Mouse (Mus musculus) MEL (cell line): ENCODE data around the gene Hnrnph3. TPM values are rescaled to one million over a fixed set of nuclear protein-coding genes. Genes with fewer than 3 reads are reported as not detected.

Experiments used
- DNase-seq: peaks from one replicate; pipeline ENCODE4 v3.0.0; 2011; ENCODE audit warnings: low read depth, low spot score
- H3K27ac ChIP-seq: 2 replicates; pipeline ENCODE4 v1.5.1; 2012; ENCODE audit warnings: low read depth, mild to moderate bottlenecking, control low read depth, low read length, moderate library complexity; ENCODE audit not compliant: control insufficient read depth
- H3K27me3 ChIP-seq, 2 experiments: fragments of 150-350 bp in 1 of 2; sonication (generic) in 1 of 2; 2 replicates each; pipeline ENCODE4 v1.6.1; 2012; ENCODE audit warnings: low read length in 2 of 2, mild to moderate bottlenecking in 2 of 2, improper control_type of control experiment in 1 of 2, moderate library complexity in 1 of 2; ENCODE audit not compliant: insufficient read depth in 2 of 2, control insufficient read depth in 1 of 2
- H3K36me3 ChIP-seq, 2 experiments: 2 replicates each; pipeline ENCODE4 v1.6.1; 2012 to 2014; ENCODE audit warnings: low read length in 2 of 2, improper control_type of control experiment in 1 of 2, inconsistent platforms in 1 of 2, mild to moderate bottlenecking in 1 of 2; ENCODE audit not compliant: insufficient read depth in 2 of 2, control insufficient read depth in 1 of 2
- H3K4me1 ChIP-seq, 2 experiments: fragments of 150-350 bp in 1 of 2; sonication (generic) in 1 of 2; 2 replicates each; pipeline ENCODE4 v1.6.1; 2012; ENCODE audit warnings: low read length in 2 of 2, improper control_type of control experiment in 1 of 2, mild to moderate bottlenecking in 1 of 2; ENCODE audit not compliant: insufficient read depth in 2 of 2, control insufficient read depth in 1 of 2
- H3K4me3 ChIP-seq, 2 experiments: fragments of 150-350 bp in 1 of 2; sonication (generic) in 1 of 2; 2 replicates each; pipeline ENCODE4 v1.5.1; 2012; ENCODE audit warnings: low read depth in 2 of 2, low read length in 2 of 2, mild to moderate bottlenecking in 2 of 2, moderate library complexity in 2 of 2, control low read depth in 1 of 2, improper control_type of control experiment in 1 of 2; ENCODE audit not compliant: control insufficient read depth in 1 of 2, insufficient read depth in 1 of 2
- H3K79me2 ChIP-seq: 2 replicates; pipeline ENCODE4 v1.6.1; 2012; ENCODE audit warnings: mild to moderate bottlenecking, low read length, moderate library complexity; ENCODE audit not compliant: control insufficient read depth, poor library complexity, insufficient read depth
- H3K9ac ChIP-seq: 2 replicates; pipeline ENCODE4 v1.6.1; 2012; ENCODE audit warnings: low read depth, mild to moderate bottlenecking, control low read depth, low read length, moderate library complexity; ENCODE audit not compliant: control insufficient read depth, poor library complexity, severe bottlenecking
- H3K9me3 ChIP-seq: fragments of 150-350 bp; sonication (generic); replicated peaks from 2 replicates; pipeline ENCODE4 v1.6.1; 2012; ENCODE audit warnings: mild to moderate bottlenecking, low read length, improper control_type of control experiment, moderate library complexity; ENCODE audit not compliant: insufficient read depth
- CHD2 ChIP-seq: IDR thresholded peaks from 2 replicates; pipeline ENCODE4 v1.6.1; 2011; ENCODE audit warnings: low read length, improper control_type of control experiment
- CTCF ChIP-seq, 3 experiments: IDR thresholded peaks in 2 of 3; conservative IDR thresholded peaks in 1 of 3; 2 replicates each; pipeline ENCODE4 v1.5.1; 2011 to 2012; ENCODE audit warnings: low read length in 3 of 3, low read depth in 2 of 3, mild to moderate bottlenecking in 2 of 3, improper control_type of control experiment in 1 of 3, inconsistent platforms in 1 of 3, mixed read lengths in 1 of 3, moderate library complexity in 1 of 3; ENCODE audit not compliant: control insufficient read depth in 1 of 3, insufficient read depth in 1 of 3, poor library complexity in 1 of 3, severe bottlenecking in 1 of 3
- E2F4 ChIP-seq: IDR thresholded peaks from 2 replicates; pipeline ENCODE4 v1.6.1; 2011; ENCODE audit warnings: low read depth, low read length, improper control_type of control experiment, borderline replicate concordance
- EP300 ChIP-seq, 2 experiments: IDR thresholded peaks; 2 replicates each; pipeline ENCODE4 v1.6.1; 2011; ENCODE audit warnings: improper control_type of control experiment in 2 of 2, low read length in 2 of 2, low read depth in 1 of 2, mild to moderate bottlenecking in 1 of 2
- ETS1 ChIP-seq: IDR thresholded peaks from 2 replicates; pipeline ENCODE4 v1.6.1; 2012; ENCODE audit warnings: low read depth, mild to moderate bottlenecking, inconsistent platforms, low read length, improper control_type of control experiment, moderate library complexity
- JUND ChIP-seq: IDR thresholded peaks from 2 replicates; pipeline ENCODE4 v1.6.1; 2011; ENCODE audit warnings: low read depth, mild to moderate bottlenecking, improper control_type of control experiment, low read length
- MEF2A ChIP-seq: IDR thresholded peaks from 2 replicates; pipeline ENCODE4 v1.6.1; 2014; ENCODE audit warnings: low read depth, mild to moderate bottlenecking, inconsistent platforms, low read length, improper control_type of control experiment; ENCODE audit not compliant: poor library complexity, insufficient replicate concordance, severe bottlenecking; ENCODE audit errors: extremely low read depth
- NRF1 ChIP-seq: IDR thresholded peaks from 2 replicates; pipeline ENCODE4 v1.6.1; 2014; ENCODE audit warnings: low read depth, mild to moderate bottlenecking, inconsistent platforms, low read length, improper control_type of control experiment, moderate library complexity; ENCODE audit not compliant: poor library complexity, insufficient read depth, severe bottlenecking
- POLR2A ChIP-seq, 2 experiments: IDR thresholded peaks; 2 replicates each; pipeline ENCODE4 v1.6.1; 2011 to 2012; ENCODE audit warnings: low read length in 2 of 2, mild to moderate bottlenecking in 2 of 2, control low read depth in 1 of 2, improper control_type of control experiment in 1 of 2, low read depth in 1 of 2, moderate library complexity in 1 of 2; ENCODE audit not compliant: control insufficient read depth in 1 of 2, insufficient read depth in 1 of 2, poor library complexity in 1 of 2
- POLR2AphosphoS2 ChIP-seq: IDR thresholded peaks from 2 replicates; pipeline ENCODE4 v1.6.1; 2011; ENCODE audit warnings: low read length, improper control_type of control experiment
- POLR2AphosphoS5 ChIP-seq: IDR thresholded peaks from 2 replicates; pipeline ENCODE4 v1.6.1; 2012; ENCODE audit warnings: low read depth, borderline replicate concordance, mild to moderate bottlenecking, inconsistent platforms, low read length, moderate library complexity, mixed read lengths
- RAD21 ChIP-seq: IDR thresholded peaks from 2 replicates; pipeline ENCODE4 v1.6.1; 2011; ENCODE audit warnings: mild to moderate bottlenecking, low read depth, low read length, improper control_type of control experiment
- RCOR1 ChIP-seq: IDR thresholded peaks from 2 replicates; pipeline ENCODE4 v1.6.1; 2012; ENCODE audit warnings: low read depth, mild to moderate bottlenecking, inconsistent platforms, low read length, improper control_type of control experiment
- SIN3A ChIP-seq: IDR thresholded peaks from 2 replicates; pipeline ENCODE4 v1.6.1; 2012; ENCODE audit warnings: low read length, improper control_type of control experiment, inconsistent platforms
- SMC3 ChIP-seq: IDR thresholded peaks from 2 replicates; pipeline ENCODE4 v1.6.1; 2011; ENCODE audit warnings: low read depth, low read length, improper control_type of control experiment
- TBP ChIP-seq: IDR thresholded peaks from 2 replicates; pipeline ENCODE4 v1.8.0; 2011; ENCODE audit warnings: low read depth, low read length, improper control_type of control experiment
- TCF12 ChIP-seq: IDR thresholded peaks from 2 replicates; pipeline ENCODE4 v1.6.1; 2014; ENCODE audit warnings: low read depth, mild to moderate bottlenecking, inconsistent platforms, low read length, improper control_type of control experiment, moderate library complexity
- UBTF ChIP-seq: IDR thresholded peaks from 2 replicates; pipeline ENCODE4 v1.6.1; 2012; ENCODE audit warnings: low read depth, mild to moderate bottlenecking, inconsistent platforms, low read length, improper control_type of control experiment, moderate library complexity, borderline replicate concordance; ENCODE audit not compliant: insufficient read depth
- ZNF384 ChIP-seq: IDR thresholded peaks from 2 replicates; pipeline ENCODE4 v1.6.1; 2012; ENCODE audit warnings: low read depth, mild to moderate bottlenecking, inconsistent platforms, low read length, improper control_type of control experiment
- polyA plus RNA-seq, 2 experiments: library from polyadenylated mRNA; stranded (reverse) in 1 of 2; unstranded in 1 of 2; fragments of >175 nt in 1 of 2; fragments of >200 nt in 1 of 2; gene quantifications; 2 replicates each; pipeline versions ENCODE4 v1.2.1 to v1.2.4; 2012; ENCODE audit warnings: low replicate concordance in 2 of 2, low read depth in 1 of 2; ENCODE audit not compliant: insufficient read length in 2 of 2, insufficient read depth in 1 of 2, missing spikeins in 1 of 2
- total RNA-seq: library from RNA; depleted of rRNA; stranded (reverse); fragments of 300-350 nt; gene quantifications from 2 replicates; pipeline ENCODE4 v1.2.3, GENCODE M21; 2012

The Hnrnph3 gene
- total and polyA plus RNA-seq, 3 experiments = 11.5 to 62.4 TPM; not detected in 1

DNA sequence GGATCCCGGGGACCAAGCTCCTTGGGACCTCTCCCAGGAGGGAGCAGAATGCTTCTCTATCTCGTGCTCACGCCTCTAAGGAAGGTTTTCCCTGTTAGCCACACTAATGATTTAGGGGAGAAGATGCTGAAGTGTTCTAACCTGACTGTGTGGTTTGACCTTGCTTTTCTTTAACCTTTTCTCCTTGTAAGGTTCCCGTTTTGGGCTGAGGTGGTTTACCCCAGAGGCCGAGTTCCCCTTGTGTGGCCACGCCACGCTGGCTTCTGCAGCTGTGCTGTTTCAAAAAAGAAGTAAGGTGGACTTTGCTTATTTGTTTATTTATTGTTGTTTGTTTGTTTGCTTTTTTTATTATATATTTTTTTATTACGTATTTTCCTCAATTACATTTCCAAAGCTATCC, 23.7 kb upstream of the Hnrnph3 start:
- H3K27me3 ChIP-seq = peaks cover 0 to 2% of the 10 kb centered on the region in 2 experiments; a peak in 1 of 4 replicates
- TF ChIP-seq RCOR1 (no peak), UBTF (no peak), JUND (no peak), SIN3A (no peak), EP300 (IDR thresholded peaks at IDR 0.05; ENCODE audit: low read depth in 1 of 2, low read length in 2 of 2) (no peak), ZNF384 (no peak)
- H3K9me3 ChIP-seq = no peaks in the 10 kb centered on the region
- no peak overlapping the region for H3K4me3 ChIP-seq
- DNase-seq = no peak
- H3K27ac ChIP-seq = no peak overlapping the region
- no peak overlapping the region for H3K9ac ChIP-seq
- H3K79me2 ChIP-seq = no peaks in the 10 kb centered on the region
- no peaks in the 10 kb centered on the region for H3K4me1 ChIP-seq
- no peaks in the 10 kb centered on the region for H3K36me3 ChIP-seq

DNA sequence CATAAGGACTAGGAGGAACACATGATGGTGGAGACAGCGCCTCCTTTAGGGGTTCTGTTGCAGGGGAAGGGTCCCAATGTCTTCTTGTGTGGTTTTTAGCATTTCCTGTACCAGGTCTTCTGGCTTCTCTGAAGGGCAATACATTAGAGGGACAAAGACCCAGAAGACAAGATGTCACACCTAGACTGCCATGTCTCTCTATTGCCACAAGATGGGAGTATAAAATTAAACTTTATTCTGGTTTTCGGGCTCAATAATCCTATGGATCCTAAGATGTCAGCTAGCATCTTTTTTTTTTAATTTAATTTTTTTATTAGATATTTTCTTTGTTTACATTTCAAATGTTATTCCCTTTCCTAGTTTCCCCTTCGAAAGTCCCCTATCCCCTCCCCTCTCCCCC, 19.1 kb upstream of the Hnrnph3 start:
- Histone ChIP-seq H3K27me3 (peaks cover 0 to 2% of the 10 kb centered on the region in 2 experiments; a peak in 1 of 4 replicates), H3K36me3 (no peaks in the 10 kb centered on the region), H3K4me1 (no peaks in the 10 kb centered on the region), H3K4me3 (no peak overlapping the region), H3K9me3 (no peaks in the 10 kb centered on the region), H3K27ac (no peak overlapping the region), H3K9ac (no peak overlapping the region), H3K79me2 (no peaks in the 10 kb centered on the region)
- peak in 1 of 3 experiments; percentile 39; a peak in 2 of 6 replicates for TF ChIP-seq CTCF (IDR thresholded peaks at IDR 0.05 in 2 of 3, conservative IDR thresholded peaks at IDR 0.05 in 1 of 3; ENCODE audit: control insufficient read depth in 1 of 3, insufficient read depth in 1 of 3, low read depth in 2 of 3, low read length in 3 of 3, poor library complexity in 1 of 3, severe bottlenecking in 1 of 3)
- TF ChIP-seq SMC3 = peak; percentile 36
- no peak for TF ChIP-seq CHD2
- TF ChIP-seq RAD21 = peak; percentile 36
- DNase-seq = no peak

- no peaks in the 10 kb centered on the region for H3K4me1 ChIP-seq
- no peak for DNase-seq
- no peaks in the 10 kb centered on the region for H3K9me3 ChIP-seq
- H3K79me2 ChIP-seq = no peaks in the 10 kb centered on the region
- no peak overlapping the region for H3K27ac ChIP-seq
- H3K27me3 ChIP-seq = peaks cover 2 to 6% of the 10 kb centered on the region in 2 experiments; a peak in 2 of 4 replicates
- H3K4me3 ChIP-seq = no peak overlapping the region
- TF ChIP-seq ETS1 (no peak), POLR2AphosphoS2 (no peak), NRF1 (no peak), RAD21 (no peak), E2F4 (no peak), RCOR1 (no peak), SMC3 (no peak), TCF12 (no peak), TBP (no peak), MEF2A (no peak), POLR2AphosphoS5 (no peak), JUND (no peak), POLR2A (IDR thresholded peaks at IDR 0.05; ENCODE audit: control insufficient read depth in 1 of 2, insufficient read depth in 1 of 2, low read depth in 1 of 2, low read length in 2 of 2, poor library complexity in 1 of 2) (no peak), CTCF (IDR thresholded peaks at IDR 0.05 in 2 of 3, conservative IDR thresholded peaks at IDR 0.05 in 1 of 3; ENCODE audit: control insufficient read depth in 1 of 3, insufficient read depth in 1 of 3, low read depth in 2 of 3, low read length in 3 of 3, poor library complexity in 1 of 3, severe bottlenecking in 1 of 3) (no peak)
- TF ChIP-seq, all 39 proteins: peak for 0
- Histone ChIP-seq H3K36me3 (no peaks in the 10 kb centered on the region), H3K9ac (no peak overlapping the region)
Measured at GRCm38 (mm10) chr10:63039867-63040628, 16.0 kb upstream of the Hnrnph3 start.
